21 mouse cellular contexts compared by ENCODE assay signal in genomic region chr15:100129151-100129790, GRCm38 (mm10).
DNase-seq lines count a peak whose midpoint lies in the region; ATAC-seq and TF ChIP-seq lines count a peak whose summit lies in the region.
"Had no signal": no experiment of that assay in that cellular context is flagged by ENCODE, and none has a peak within 500 bp of the region (broad histone marks: within the 10 kb centered on the region; RNA-seq: fewer than 3 reads in every experiment).

No protein-coding gene starts in this region.

- H3K9ac ChIP-seq in heart, embryonic 11.5 days (ENCODE audit: low read depth, low read length) = no peak overlapping the region
- H3K9ac ChIP-seq: heart, embryonic 15.5 days; hindbrain, embryonic 14.5 days; liver, embryonic 14.5 days; midbrain, embryonic 12.5 days; neural tube, embryonic 15.5 days; stomach, embryonic 15.5 days had no signal

- ATAC-seq in heart, embryonic 11.5 days (replicated peaks; ENCODE audit: insufficient number of reproducible peaks, low FRiP score, low TSS enrichment) = no peak
- ATAC-seq: forebrain, embryonic 14.5 days; Patski had no signal

- H3K36me3 ChIP-seq in heart, embryonic 11.5 days (ENCODE audit: control insufficient read depth, insufficient read depth, low read length) = no peaks in the 10 kb centered on the region
- no peaks in the 10 kb centered on the region for H3K36me3 ChIP-seq in macrophage (ENCODE audit: inconsistent target)

- H3K27ac ChIP-seq in cerebellum, adult 2 months (ENCODE audit: insufficient read depth, low read length) = peak overlapping the region; percentile 51; the same call in 1 of the 2 replicates
- H3K27ac ChIP-seq in heart, embryonic 11.5 days (ENCODE audit: low read depth, low read length) = no peak overlapping the region
- peak overlapping the region; percentile 47; the same call in 1 of the 2 replicates for H3K27ac ChIP-seq in left cerebral cortex, adult 2 months
- peak overlapping the region; percentile 52 for H3K27ac ChIP-seq in macrophage
- H3K27ac ChIP-seq: heart, embryonic 15.5 days; hindbrain, embryonic 14.5 days; limb, embryonic 10.5 days; liver, embryonic 14.5 days; midbrain, embryonic 12.5 days; neural tube, embryonic 15.5 days; stomach, embryonic 15.5 days had no signal

- DNase-seq in cerebellum, adult 2 months = peak in 1 of 2 experiments; percentile 41
- DNase-seq in cerebellum, postnatal 36 days = no peak
- DNase-seq in heart, adult 9 months (ENCODE audit: low spot score in 2 of 2) = peak; percentile 36 to 66
- DNase-seq in left cerebral cortex, adult 2 months (ENCODE audit: extremely low spot score in 1 of 2, low spot score in 2 of 2) = no peak
- DNase-seq in left cerebral cortex, postnatal 36 days (ENCODE audit: low spot score in 2 of 2) = no peak
- no peak for DNase-seq in T-cell, adult 2 months (ENCODE audit: low spot score)
- DNase-seq: cerebellum, adult 18-20 months; layer of hippocampus, postnatal 36 days; lung, postnatal 36 days; retina, postnatal 1 day had no signal

- 17% methylated on average over 7 of the region's 7 CpGs for WGBS in cerebellum, adult 2 months
- 76% methylated on average over 7 of the region's 7 CpGs for WGBS in heart, embryonic 11.5 days (ENCODE audit: insufficient replicate concordance)
- 43% methylated on average over 5 of the region's 7 CpGs for WGBS in macrophage (ENCODE audit: missing documents)

- H3K4me2 ChIP-seq in heart, embryonic 11.5 days = no peak overlapping the region
- H3K4me2 ChIP-seq: heart, embryonic 15.5 days; hindbrain, embryonic 14.5 days; midbrain, embryonic 12.5 days; neural tube, embryonic 15.5 days; stomach, embryonic 15.5 days had no signal

- no peak overlapping the region for H3K4me3 ChIP-seq in cerebellum, adult 2 months (replicated peaks; ENCODE audit: insufficient read depth, low read depth, low read length)
- no peak overlapping the region for H3K4me3 ChIP-seq in heart, embryonic 11.5 days (ENCODE audit: low read depth, low read length)
- no peak overlapping the region for H3K4me3 ChIP-seq in left cerebral cortex, adult 2 months
- no peak overlapping the region for H3K4me3 ChIP-seq in macrophage (ENCODE audit: inconsistent target)
- H3K4me3 ChIP-seq: heart, embryonic 15.5 days; limb, embryonic 10.5 days; midbrain, embryonic 12.5 days; neural tube, embryonic 15.5 days; stomach, embryonic 15.5 days had no signal

- TF ChIP-seq POLR2A in cerebellum, adult 2 months (IDR thresholded peaks at IDR 0.05; ENCODE audit: borderline replicate concordance, insufficient read depth, low read length) = no peak

- H3K4me1 ChIP-seq in cerebellum, adult 2 months (ENCODE audit: control insufficient read depth, insufficient read depth, low read length) = peaks cover 9% of the 10 kb centered on the region
- peaks cover 28% of the 10 kb centered on the region for H3K4me1 ChIP-seq in heart, embryonic 11.5 days (ENCODE audit: control insufficient read depth, insufficient read depth, low read length)

- intact Hi-C loops in left cerebral cortex, adult 2 months (cut with DNase I) = no loop called here
- intact Hi-C loops in left cerebral cortex, postnatal 36 days (cut with DNase I) = loop anchor here (5.0 kb wide), 2 partner anchors 47 to 107 kb away; no protein-coding TSS in a partner anchor

- no peak for TF ChIP-seq CTCF in cerebellum, adult 2 months (IDR thresholded peaks at IDR 0.05; ENCODE audit: borderline replicate concordance, insufficient read depth, low read depth, low read length)
- TF ChIP-seq CTCF in left cerebral cortex, adult 2 months (IDR thresholded peaks at IDR 0.05) = no peak

- H3K27me3 ChIP-seq in cerebellum, adult 2 months (ENCODE audit: control insufficient read depth, insufficient read depth, low read length) = no peaks in the 10 kb centered on the region
- no peaks in the 10 kb centered on the region for H3K27me3 ChIP-seq in heart, embryonic 11.5 days (ENCODE audit: control insufficient read depth, insufficient read depth, low read length)
- H3K27me3 ChIP-seq: heart, embryonic 15.5 days; midbrain, embryonic 12.5 days; neural tube, embryonic 15.5 days; Patski; stomach, embryonic 15.5 days had no signal

- no peaks in the 10 kb centered on the region for H3K9me3 ChIP-seq in heart, embryonic 11.5 days (replicated peaks; ENCODE audit: control insufficient read depth, low read length)
- H3K9me3 ChIP-seq: heart, embryonic 15.5 days; limb, embryonic 10.5 days; midbrain, embryonic 12.5 days; neural tube, embryonic 15.5 days; stomach, embryonic 15.5 days had no signal

- peaks cover 61% of the 10 kb centered on the region for H3K79me2 ChIP-seq in macrophage (ENCODE audit: inconsistent target)

Comparison
In these comparisons a context has a peak if more than half of its experiments do, and no peak if none do; other contexts are left out.
1. DNase-seq: peak in heart, adult 9 months (2 of 2); none in cerebellum, postnatal 36 days (0 of 2), left cerebral cortex, adult 2 months (0 of 2), left cerebral cortex, postnatal 36 days (0 of 2) and T-cell, adult 2 months (single experiment).